Mouse (Mus musculus): Measurements from ENCODE around the gene 9430097D07Rik. TPM values are rescaled to one million over a fixed set of nuclear protein-coding genes. Genes with fewer than 3 reads are reported as not detected.
A peak's percentile ranks its signal among the peaks of the same experiment; 100 is the strongest.

The 9430097D07Rik gene
- polyA plus RNA-seq, 1 experiment from 2014 or later, result 0.08 TPM

DNA sequence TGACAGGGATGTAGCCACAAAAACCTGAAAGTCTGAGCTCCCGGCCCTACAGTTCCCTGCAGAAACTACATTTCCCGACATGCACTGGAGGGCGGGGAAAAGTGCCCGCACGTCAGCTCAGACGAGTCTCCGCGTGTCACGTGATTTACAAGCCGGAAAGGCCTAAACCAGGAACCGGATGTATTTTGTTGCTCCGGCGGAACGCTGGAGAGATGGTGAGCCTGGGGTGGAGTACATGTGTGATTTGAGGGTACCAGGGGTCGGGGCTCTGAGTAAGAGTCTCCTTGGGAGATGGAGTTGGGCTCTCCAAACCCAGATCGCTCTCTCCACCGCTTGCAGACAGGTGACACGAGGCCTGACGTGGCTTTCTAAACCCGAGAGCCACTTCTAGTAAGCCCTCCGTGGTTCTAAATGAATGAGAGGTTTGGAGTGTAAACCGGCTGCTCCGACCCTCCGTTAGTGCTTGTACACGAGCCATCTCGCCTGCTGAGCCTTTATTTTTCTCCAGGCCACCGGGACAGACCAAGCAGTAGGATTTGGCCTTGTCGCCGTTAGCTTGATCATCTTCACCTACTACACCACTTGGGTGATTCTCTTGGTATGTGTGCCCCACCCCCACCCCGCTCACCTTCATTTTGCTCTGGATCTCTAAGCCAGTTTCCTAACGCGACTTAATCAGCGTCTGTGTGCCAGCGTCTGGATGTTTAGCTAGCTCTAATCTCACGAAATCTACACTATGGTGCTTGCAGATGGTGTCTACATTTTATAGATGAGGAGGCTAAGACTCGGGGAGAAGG is 4.6 kb downstream of the 9430097D07Rik start, which contains the start of gene Dpm2:
Gene Dpm2 (plus strand): TSS at position 161 of the 797 bp plus-strand sequence.
- TF ChIP-seq CTCF (IDR thresholded peaks at IDR 0.05; ENCODE audit: low read depth), result peak; percentile 19; the same call in 1 of the 2 replicates
- Histone ChIP-seq H3K9me3 (replicated peaks; ENCODE audit: low read length) (no peaks in the 10 kb centered on the region), H3K27ac (peak within 1 kb of the TSS; percentile 57), H3K27me3 (ENCODE audit: insufficient read depth, low read length) (no peaks in the 10 kb centered on the region), H3K36me3 (ENCODE audit: insufficient read depth, low read length) (peaks cover 22% of the 10 kb centered on the region), H3K4me2 (ENCODE audit: low read length) (peak within 1 kb of the TSS; percentile 92), H3K9ac (ENCODE audit: low read depth, low read length) (peak within 1 kb of the TSS; percentile 77), H3K4me1 (replicated peaks; ENCODE audit: insufficient read depth, low read length) (peaks cover 13% of the 10 kb centered on the region), H3K4me3 (replicated peaks; ENCODE audit: low read depth, low read length) (peak within 1 kb of the TSS; percentile 77)
- ATAC-seq (replicated peaks; ENCODE audit: low FRiP score, low read depth) (peak; percentile 74), DNase-seq (ENCODE audit: low spot score) (peak; percentile 96)
- under 1% methylated on average over 36 of the region's 36 CpGs for WGBS

DNA sequence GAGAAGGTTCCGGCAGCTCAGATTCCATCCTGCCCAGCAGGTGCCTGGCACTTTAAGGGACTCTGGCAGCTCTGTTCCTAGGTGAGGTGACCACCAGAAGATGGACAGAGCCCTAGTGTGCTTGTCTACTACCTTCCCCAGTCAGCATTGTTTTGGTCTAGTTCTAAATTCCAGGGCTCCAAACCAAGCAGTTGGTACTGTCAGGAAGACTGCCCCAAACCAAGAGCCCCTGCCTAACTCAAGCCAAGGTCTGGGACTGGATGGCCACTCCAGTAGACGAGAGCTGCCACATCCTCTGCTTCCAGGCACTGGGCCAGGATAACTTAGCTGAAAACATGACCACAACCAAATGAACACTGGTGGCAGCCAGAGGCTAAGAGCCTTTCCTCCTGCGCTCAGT is 6.5 kb downstream of the 9430097D07Rik start:
- H3K27me3 ChIP-seq (ENCODE audit: insufficient read depth, low read length), result no peaks in the 10 kb centered on the region
- 83% methylated on average over 3 of the region's 3 CpGs for WGBS
- H3K27ac ChIP-seq, result no peak overlapping the region
- peaks cover 35% of the 10 kb centered on the region for H3K36me3 ChIP-seq (ENCODE audit: insufficient read depth, low read length)
- no peak overlapping the region for H3K9ac ChIP-seq (ENCODE audit: low read depth, low read length)
- H3K4me3 ChIP-seq (replicated peaks; ENCODE audit: low read depth, low read length), result no peak overlapping the region
- H3K4me2 ChIP-seq (ENCODE audit: low read length), result no peak overlapping the region
- ATAC-seq (replicated peaks; ENCODE audit: low FRiP score, low read depth) (no peak), DNase-seq (ENCODE audit: low spot score) (no peak)
- no peak for TF ChIP-seq CTCF (IDR thresholded peaks at IDR 0.05; ENCODE audit: low read depth)
- peaks cover 8% of the 10 kb centered on the region for H3K4me1 ChIP-seq (replicated peaks; ENCODE audit: insufficient read depth, low read length)
- H3K9me3 ChIP-seq (replicated peaks; ENCODE audit: low read length), result no peaks in the 10 kb centered on the region

DNA sequence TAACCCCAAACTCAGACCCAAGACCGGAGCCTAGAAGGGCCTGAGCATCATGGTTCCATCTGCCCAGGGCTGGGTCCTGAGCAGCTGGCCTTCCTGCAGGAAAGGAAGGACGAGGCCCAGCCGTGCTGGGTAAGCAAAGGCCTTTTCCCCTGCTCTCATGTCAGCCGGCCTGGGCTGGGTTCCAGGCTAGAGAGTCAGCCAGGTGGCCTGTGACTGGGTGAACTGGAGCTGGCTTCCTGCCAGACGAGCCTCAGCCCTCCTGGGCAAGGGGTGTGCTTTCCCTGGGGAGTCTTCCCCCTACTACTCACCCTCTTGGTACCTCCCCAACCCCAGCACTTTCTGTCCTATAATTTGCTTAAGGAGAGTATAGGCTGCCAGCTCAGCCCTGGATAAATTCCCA is 7.3 kb downstream of the 9430097D07Rik start:
- Histone ChIP-seq H3K4me3 (replicated peaks; ENCODE audit: low read depth, low read length) (no peak overlapping the region), H3K4me1 (replicated peaks; ENCODE audit: insufficient read depth, low read length) (peaks cover 8% of the 10 kb centered on the region), H3K9me3 (replicated peaks; ENCODE audit: low read length) (no peaks in the 10 kb centered on the region), H3K27ac (no peak overlapping the region), H3K36me3 (ENCODE audit: insufficient read depth, low read length) (peaks cover 41% of the 10 kb centered on the region), H3K4me2 (ENCODE audit: low read length) (no peak overlapping the region), H3K27me3 (ENCODE audit: insufficient read depth, low read length) (no peaks in the 10 kb centered on the region), H3K9ac (ENCODE audit: low read depth, low read length) (no peak overlapping the region)
- ATAC-seq (replicated peaks; ENCODE audit: low FRiP score, low read depth), result no peak
- TF ChIP-seq CTCF (IDR thresholded peaks at IDR 0.05; ENCODE audit: low read depth), result no peak
- DNase-seq (ENCODE audit: low spot score), result no peak
- 61% methylated on average over 5 of the region's 5 CpGs for WGBS

DNA sequence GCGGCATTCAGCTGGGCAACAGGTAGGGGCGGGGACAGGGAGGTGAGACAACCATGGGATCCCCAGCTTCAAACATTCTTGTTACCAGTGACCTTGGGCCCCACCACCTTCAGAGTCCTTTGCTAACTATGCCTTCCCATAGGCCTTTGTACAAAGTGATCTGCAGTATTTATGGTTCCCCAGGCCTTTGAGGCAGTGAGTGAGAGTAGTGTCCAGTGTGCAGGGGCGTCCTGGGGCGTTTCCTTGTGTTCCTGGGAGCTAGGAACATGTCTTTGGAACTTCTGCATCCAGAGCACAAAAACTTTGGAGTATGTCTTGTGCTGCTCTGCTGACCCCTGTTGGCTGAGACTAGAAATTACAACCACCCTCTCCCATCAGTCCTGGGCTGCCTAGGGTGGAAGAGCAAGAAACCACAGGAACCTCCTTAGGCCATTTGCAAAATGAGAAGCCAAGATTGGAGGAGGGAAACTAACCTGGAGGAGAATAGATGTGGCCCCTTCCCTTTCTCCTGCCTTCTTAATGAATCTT is 8.9 kb downstream of the 9430097D07Rik start:
- Histone ChIP-seq H3K4me1 (replicated peaks; ENCODE audit: insufficient read depth, low read length) (peaks cover 3% of the 10 kb centered on the region), H3K27me3 (ENCODE audit: insufficient read depth, low read length) (no peaks in the 10 kb centered on the region), H3K9ac (ENCODE audit: low read depth, low read length) (no peak overlapping the region), H3K4me2 (ENCODE audit: low read length) (no peak overlapping the region), H3K4me3 (replicated peaks; ENCODE audit: low read depth, low read length) (no peak overlapping the region), H3K36me3 (ENCODE audit: insufficient read depth, low read length) (peaks cover 40% of the 10 kb centered on the region), H3K27ac (no peak overlapping the region), H3K9me3 (replicated peaks; ENCODE audit: low read length) (no peaks in the 10 kb centered on the region)
- 37% methylated on average over 4 of the region's 4 CpGs for WGBS
- ATAC-seq (replicated peaks; ENCODE audit: low FRiP score, low read depth) (no peak), DNase-seq (ENCODE audit: low spot score) (peak; percentile 85)
- peak; percentile 88 for TF ChIP-seq CTCF (IDR thresholded peaks at IDR 0.05; ENCODE audit: low read depth)

DNA sequence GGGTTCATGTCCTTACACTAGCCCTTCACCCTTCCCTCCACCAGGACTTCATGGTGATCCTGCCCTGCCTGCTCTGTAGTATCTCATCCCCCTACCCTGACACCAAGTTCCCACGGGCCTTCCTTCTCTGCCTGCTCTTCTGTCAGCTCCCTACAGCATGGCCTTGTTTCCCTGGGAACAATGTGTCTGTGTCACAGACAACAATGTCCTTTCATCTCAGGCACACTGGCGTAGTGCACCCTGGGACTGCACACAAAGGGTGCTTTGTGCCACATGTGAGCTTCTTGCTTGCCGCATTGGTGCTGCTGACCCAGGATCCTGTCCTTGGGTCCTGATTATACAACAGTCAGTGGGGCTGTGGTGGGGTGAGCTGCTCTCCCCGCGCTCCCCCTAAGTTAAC is 15.9 kb downstream of the 9430097D07Rik start:
- no peaks in the 10 kb centered on the region for H3K9me3 ChIP-seq (replicated peaks; ENCODE audit: low read length)
- DNase-seq (ENCODE audit: low spot score), result no peak
- no peak for TF ChIP-seq CTCF (IDR thresholded peaks at IDR 0.05; ENCODE audit: low read depth)
- ATAC-seq (replicated peaks; ENCODE audit: low FRiP score, low read depth), result no peak
- WGBS, result 60% methylated on average over 5 of the region's 5 CpGs
- H3K4me2 ChIP-seq (ENCODE audit: low read length), result no peak overlapping the region
- no peaks in the 10 kb centered on the region for H3K27me3 ChIP-seq (ENCODE audit: insufficient read depth, low read length)
- no peak overlapping the region for H3K9ac ChIP-seq (ENCODE audit: low read depth, low read length)
- H3K27ac ChIP-seq, result no peak overlapping the region
- H3K4me3 ChIP-seq (replicated peaks; ENCODE audit: low read depth, low read length), result no peak overlapping the region
- H3K36me3 ChIP-seq (ENCODE audit: insufficient read depth, low read length), result peaks cover 24% of the 10 kb centered on the region
- H3K4me1 ChIP-seq (replicated peaks; ENCODE audit: insufficient read depth, low read length), result no peaks in the 10 kb centered on the region

DNA sequence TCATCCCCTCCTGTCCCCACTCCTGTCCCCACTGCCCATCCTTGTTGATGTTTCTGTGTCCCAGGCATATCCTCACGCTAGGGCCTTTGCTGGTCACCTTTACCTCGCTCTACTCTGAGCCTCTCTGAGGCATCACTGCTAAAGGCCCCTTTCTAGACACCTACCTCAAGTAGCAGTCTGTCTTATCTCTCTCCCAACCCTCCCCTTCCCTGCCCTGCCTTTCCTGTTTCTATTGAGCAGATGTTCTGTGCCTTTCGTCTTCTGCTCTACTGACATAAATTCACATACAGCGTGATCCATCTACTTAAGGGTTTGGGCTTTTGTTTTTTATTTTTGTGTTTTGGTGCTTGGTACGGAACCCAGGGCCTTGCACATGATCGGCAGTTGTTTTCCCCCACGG is 19.5 kb downstream of the 9430097D07Rik start:
- Histone ChIP-seq H3K36me3 (ENCODE audit: insufficient read depth, low read length) (peaks cover 11% of the 10 kb centered on the region; the same call in 1 of the 2 replicates), H3K4me1 (replicated peaks; ENCODE audit: insufficient read depth, low read length) (no peaks in the 10 kb centered on the region), H3K9ac (ENCODE audit: low read depth, low read length) (peak overlapping the region; percentile 10; the same call in 1 of the 2 replicates), H3K9me3 (replicated peaks; ENCODE audit: low read length) (no peaks in the 10 kb centered on the region), H3K27me3 (ENCODE audit: insufficient read depth, low read length) (no peaks in the 10 kb centered on the region), H3K4me3 (replicated peaks; ENCODE audit: low read depth, low read length) (no peak overlapping the region), H3K4me2 (ENCODE audit: low read length) (no peak overlapping the region), H3K27ac (no peak overlapping the region; the same call in 1 of the 2 replicates)
- DNase-seq (ENCODE audit: low spot score) (no peak), ATAC-seq (replicated peaks; ENCODE audit: low FRiP score, low read depth) (no peak)
- WGBS, result 78% methylated on average over 7 of the region's 7 CpGs
- no peak for TF ChIP-seq CTCF (IDR thresholded peaks at IDR 0.05; ENCODE audit: low read depth)
